Mouse (Mus musculus): ENCODE data around the gene Igf1.

- TF ChIP-seq POLR2A (IDR thresholded peaks at IDR 0.05; ENCODE audit: control insufficient read depth, low read depth, low read length): no peak
- TF ChIP-seq CTCF (IDR thresholded peaks at IDR 0.05; ENCODE audit: control insufficient read depth, insufficient read depth, insufficient replicate concordance, low read depth, low read length): no peak
These were observed 113.5 kb downstream of the Igf1 start for GRCm38 (mm10) chr10:87971536-87971935.

Measured in testis, adult 2 months (tissue).